Mouse (Mus musculus) MEL (cell line): ENCODE measurements around the gene Id1. TPM values are rescaled to one million over a fixed set of nuclear protein-coding genes. Genes with fewer than 3 reads are reported as not detected.

Experiments used
- DNase-seq: peaks from one replicate; pipeline ENCODE4 v3.0.0; 2011; ENCODE audit warnings: low read depth, low spot score
- H3K27ac ChIP-seq: 2 replicates; pipeline ENCODE4 v1.5.1; 2012; ENCODE audit warnings: low read depth, mild to moderate bottlenecking, control low read depth, low read length, moderate library complexity; ENCODE audit not compliant: control insufficient read depth
- H3K27me3 ChIP-seq, 2 experiments: fragments of 150-350 bp in 1 of 2; sonication (generic) in 1 of 2; 2 replicates each; pipeline ENCODE4 v1.6.1; 2012; ENCODE audit warnings: low read length in 2 of 2, mild to moderate bottlenecking in 2 of 2, improper control_type of control experiment in 1 of 2, moderate library complexity in 1 of 2; ENCODE audit not compliant: insufficient read depth in 2 of 2, control insufficient read depth in 1 of 2
- H3K36me3 ChIP-seq, 2 experiments: 2 replicates each; pipeline ENCODE4 v1.6.1; 2012 to 2014; ENCODE audit warnings: low read length in 2 of 2, improper control_type of control experiment in 1 of 2, inconsistent platforms in 1 of 2, mild to moderate bottlenecking in 1 of 2; ENCODE audit not compliant: insufficient read depth in 2 of 2, control insufficient read depth in 1 of 2
- H3K4me1 ChIP-seq, 2 experiments: fragments of 150-350 bp in 1 of 2; sonication (generic) in 1 of 2; 2 replicates each; pipeline ENCODE4 v1.6.1; 2012; ENCODE audit warnings: low read length in 2 of 2, improper control_type of control experiment in 1 of 2, mild to moderate bottlenecking in 1 of 2; ENCODE audit not compliant: insufficient read depth in 2 of 2, control insufficient read depth in 1 of 2
- H3K4me3 ChIP-seq, 2 experiments: fragments of 150-350 bp in 1 of 2; sonication (generic) in 1 of 2; 2 replicates each; pipeline ENCODE4 v1.5.1; 2012; ENCODE audit warnings: low read depth in 2 of 2, low read length in 2 of 2, mild to moderate bottlenecking in 2 of 2, moderate library complexity in 2 of 2, control low read depth in 1 of 2, improper control_type of control experiment in 1 of 2; ENCODE audit not compliant: control insufficient read depth in 1 of 2, insufficient read depth in 1 of 2
- H3K79me2 ChIP-seq: 2 replicates; pipeline ENCODE4 v1.6.1; 2012; ENCODE audit warnings: mild to moderate bottlenecking, low read length, moderate library complexity; ENCODE audit not compliant: control insufficient read depth, poor library complexity, insufficient read depth
- H3K9ac ChIP-seq: 2 replicates; pipeline ENCODE4 v1.6.1; 2012; ENCODE audit warnings: low read depth, mild to moderate bottlenecking, control low read depth, low read length, moderate library complexity; ENCODE audit not compliant: control insufficient read depth, poor library complexity, severe bottlenecking
- H3K9me3 ChIP-seq: fragments of 150-350 bp; sonication (generic); replicated peaks from 2 replicates; pipeline ENCODE4 v1.6.1; 2012; ENCODE audit warnings: mild to moderate bottlenecking, low read length, improper control_type of control experiment, moderate library complexity; ENCODE audit not compliant: insufficient read depth
- CHD1 ChIP-seq: IDR thresholded peaks from 2 replicates; pipeline ENCODE4 v1.6.1; 2012; ENCODE audit warnings: low read depth, mild to moderate bottlenecking, inconsistent platforms, low read length, improper control_type of control experiment
- CTCF ChIP-seq, 3 experiments: IDR thresholded peaks in 2 of 3; conservative IDR thresholded peaks in 1 of 3; 2 replicates each; pipeline ENCODE4 v1.5.1; 2011 to 2012; ENCODE audit warnings: low read length in 3 of 3, low read depth in 2 of 3, mild to moderate bottlenecking in 2 of 3, improper control_type of control experiment in 1 of 3, inconsistent platforms in 1 of 3, mixed read lengths in 1 of 3, moderate library complexity in 1 of 3; ENCODE audit not compliant: control insufficient read depth in 1 of 3, insufficient read depth in 1 of 3, poor library complexity in 1 of 3, severe bottlenecking in 1 of 3
- EP300 ChIP-seq, 2 experiments: IDR thresholded peaks; 2 replicates each; pipeline ENCODE4 v1.6.1; 2011; ENCODE audit warnings: improper control_type of control experiment in 2 of 2, low read length in 2 of 2, low read depth in 1 of 2, mild to moderate bottlenecking in 1 of 2
- HCFC1 ChIP-seq: IDR thresholded peaks from 2 replicates; pipeline ENCODE4 v1.6.1; 2012; ENCODE audit warnings: low read depth, mild to moderate bottlenecking, inconsistent platforms, low read length, improper control_type of control experiment, moderate library complexity
- MAFK ChIP-seq: IDR thresholded peaks from 2 replicates; pipeline ENCODE4 v1.6.1; 2011; ENCODE audit warnings: low read depth, mild to moderate bottlenecking, low read length, improper control_type of control experiment, borderline replicate concordance
- MAZ ChIP-seq: IDR thresholded peaks from 2 replicates; pipeline ENCODE4 v1.6.1; 2012; ENCODE audit warnings: low read depth, mild to moderate bottlenecking, inconsistent platforms, low read length, improper control_type of control experiment
- MEF2A ChIP-seq: IDR thresholded peaks from 2 replicates; pipeline ENCODE4 v1.6.1; 2014; ENCODE audit warnings: low read depth, mild to moderate bottlenecking, inconsistent platforms, low read length, improper control_type of control experiment; ENCODE audit not compliant: poor library complexity, insufficient replicate concordance, severe bottlenecking; ENCODE audit errors: extremely low read depth
- MYC ChIP-seq: IDR thresholded peaks from 2 replicates; pipeline ENCODE4 v1.6.1; 2011; ENCODE audit warnings: low read depth, mild to moderate bottlenecking, low read length, improper control_type of control experiment, moderate library complexity
- NRF1 ChIP-seq: IDR thresholded peaks from 2 replicates; pipeline ENCODE4 v1.6.1; 2014; ENCODE audit warnings: low read depth, mild to moderate bottlenecking, inconsistent platforms, low read length, improper control_type of control experiment, moderate library complexity; ENCODE audit not compliant: poor library complexity, insufficient read depth, severe bottlenecking
- POLR2A ChIP-seq, 2 experiments: IDR thresholded peaks; 2 replicates each; pipeline ENCODE4 v1.6.1; 2011 to 2012; ENCODE audit warnings: low read length in 2 of 2, mild to moderate bottlenecking in 2 of 2, control low read depth in 1 of 2, improper control_type of control experiment in 1 of 2, low read depth in 1 of 2, moderate library complexity in 1 of 2; ENCODE audit not compliant: control insufficient read depth in 1 of 2, insufficient read depth in 1 of 2, poor library complexity in 1 of 2
- SIN3A ChIP-seq: IDR thresholded peaks from 2 replicates; pipeline ENCODE4 v1.6.1; 2012; ENCODE audit warnings: low read length, improper control_type of control experiment, inconsistent platforms
- TBP ChIP-seq: IDR thresholded peaks from 2 replicates; pipeline ENCODE4 v1.8.0; 2011; ENCODE audit warnings: low read depth, low read length, improper control_type of control experiment
- TCF12 ChIP-seq: IDR thresholded peaks from 2 replicates; pipeline ENCODE4 v1.6.1; 2014; ENCODE audit warnings: low read depth, mild to moderate bottlenecking, inconsistent platforms, low read length, improper control_type of control experiment, moderate library complexity
- ZKSCAN1 ChIP-seq: IDR thresholded peaks from 2 replicates; pipeline ENCODE4 v1.6.1; 2012; ENCODE audit warnings: low read depth, mild to moderate bottlenecking, inconsistent platforms, low read length, improper control_type of control experiment, moderate library complexity
- ZNF384 ChIP-seq: IDR thresholded peaks from 2 replicates; pipeline ENCODE4 v1.6.1; 2012; ENCODE audit warnings: low read depth, mild to moderate bottlenecking, inconsistent platforms, low read length, improper control_type of control experiment
- polyA plus RNA-seq, 2 experiments: library from polyadenylated mRNA; stranded (reverse) in 1 of 2; unstranded in 1 of 2; fragments of >175 nt in 1 of 2; fragments of >200 nt in 1 of 2; gene quantifications; 2 replicates each; pipeline versions ENCODE4 v1.2.1 to v1.2.4; 2012; ENCODE audit warnings: low replicate concordance in 2 of 2, low read depth in 1 of 2; ENCODE audit not compliant: insufficient read length in 2 of 2, insufficient read depth in 1 of 2, missing spikeins in 1 of 2
- total RNA-seq: library from RNA; depleted of rRNA; stranded (reverse); fragments of 300-350 nt; gene quantifications from 2 replicates; pipeline ENCODE4 v1.2.3, GENCODE M21; 2012

Gene Id1
- total and polyA plus RNA-seq, 3 experiments = 102 to 486 TPM; not detected in 1

DNA sequence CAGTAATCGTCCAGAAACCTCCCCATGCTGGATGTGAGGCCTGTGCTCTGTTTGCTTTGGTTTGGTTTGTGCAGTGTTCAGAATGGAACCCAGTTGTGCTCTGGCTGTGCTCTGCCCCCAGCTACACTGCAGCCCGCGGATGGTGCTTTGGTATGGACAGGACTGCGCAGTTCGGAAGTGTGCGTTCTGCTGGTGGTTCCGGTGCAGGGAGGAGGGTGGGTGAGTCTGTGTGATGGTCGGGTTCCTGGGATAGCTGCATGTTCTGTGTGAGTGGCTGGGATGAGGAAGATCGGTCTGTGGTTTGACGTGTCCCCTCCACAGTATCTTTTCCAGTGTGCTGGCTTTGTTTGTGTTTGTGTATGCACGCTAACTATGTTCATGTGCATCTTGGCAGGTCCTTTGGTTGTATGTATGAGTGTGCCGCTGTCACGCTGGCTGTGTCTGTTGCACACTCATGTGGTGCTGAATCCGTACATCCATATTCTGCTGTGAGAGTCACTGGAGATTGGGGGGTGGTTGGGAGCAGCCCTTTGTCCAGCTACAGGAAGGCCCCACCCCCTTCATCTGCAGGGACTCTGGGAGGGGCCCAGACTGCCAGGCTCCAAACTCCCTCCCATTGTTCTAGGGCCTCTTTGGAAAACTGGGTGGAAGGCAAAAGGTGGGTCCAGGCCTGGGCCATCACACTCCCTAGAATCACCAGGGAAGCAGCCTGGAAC lies 8.1 kb upstream of the Id1 start:
- TF ChIP-seq ZKSCAN1 = no peak
- H3K36me3 ChIP-seq = no peaks in the 10 kb centered on the region
- DNase-seq = no peak
- H3K9me3 ChIP-seq = no peaks in the 10 kb centered on the region
- no peaks in the 10 kb centered on the region; a peak in 1 of 4 replicates for H3K27me3 ChIP-seq
- no peaks in the 10 kb centered on the region for H3K79me2 ChIP-seq
- H3K4me3 ChIP-seq = no peak overlapping the region
- H3K27ac ChIP-seq = no peak overlapping the region
- no peaks in the 10 kb centered on the region for H3K4me1 ChIP-seq
- H3K9ac ChIP-seq = no peak overlapping the region

DNA sequence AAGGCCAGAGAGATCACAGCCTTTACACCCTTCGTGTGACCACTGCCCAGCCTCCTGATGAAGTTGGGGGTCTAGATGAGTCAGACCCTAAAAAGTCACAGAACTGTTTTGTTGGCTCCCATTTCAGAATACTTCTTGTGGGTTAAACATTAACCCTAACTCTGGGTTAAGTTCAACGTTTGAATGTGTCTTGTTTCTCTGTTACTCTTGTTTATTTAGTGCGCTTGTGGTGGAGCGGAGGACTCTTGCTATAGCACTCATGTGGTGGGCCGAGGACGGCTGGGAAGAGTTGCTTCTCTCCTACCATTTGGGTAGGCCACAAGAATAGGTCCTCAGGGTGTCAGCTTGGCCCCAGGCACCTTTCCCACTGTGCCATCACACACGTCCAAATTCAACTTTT lies 7.5 kb upstream of the Id1 start:
- H3K4me1 ChIP-seq = no peaks in the 10 kb centered on the region
- no peak overlapping the region for H3K9ac ChIP-seq
- H3K36me3 ChIP-seq = no peaks in the 10 kb centered on the region
- no peaks in the 10 kb centered on the region; a peak in 1 of 4 replicates for H3K27me3 ChIP-seq
- no peak for TF ChIP-seq EP300 (IDR thresholded peaks at IDR 0.05; ENCODE audit: low read depth in 1 of 2, low read length in 2 of 2)
- no peak for TF ChIP-seq TCF12
- no peak for TF ChIP-seq MAZ
- no peak for TF ChIP-seq HCFC1
- no peak for TF ChIP-seq CHD1
- no peak for TF ChIP-seq NRF1
- TF ChIP-seq CTCF (IDR thresholded peaks at IDR 0.05 in 2 of 3, conservative IDR thresholded peaks at IDR 0.05 in 1 of 3; ENCODE audit: control insufficient read depth in 1 of 3, insufficient read depth in 1 of 3, low read depth in 2 of 3, low read length in 3 of 3, poor library complexity in 1 of 3, severe bottlenecking in 1 of 3) = no peak
- TF ChIP-seq ZNF384 = no peak
- TF ChIP-seq MAFK = no peak
- TF ChIP-seq MYC = no peak
- TF ChIP-seq POLR2A (IDR thresholded peaks at IDR 0.05; ENCODE audit: control insufficient read depth in 1 of 2, insufficient read depth in 1 of 2, low read depth in 1 of 2, low read length in 2 of 2, poor library complexity in 1 of 2) = no peak
- TF ChIP-seq MEF2A = no peak
- no peak for TF ChIP-seq TBP
- no peak for TF ChIP-seq SIN3A
- no peak overlapping the region for H3K4me3 ChIP-seq
- no peak overlapping the region for H3K27ac ChIP-seq
- no peak for DNase-seq
- H3K79me2 ChIP-seq = no peaks in the 10 kb centered on the region
- no peaks in the 10 kb centered on the region for H3K9me3 ChIP-seq
